Mouse (Mus musculus): Measurements from ENCODE around the gene Nfkb1. TPM values are rescaled to one million over a fixed set of nuclear protein-coding genes. Genes with fewer than 3 reads are reported as not detected.

Gene Nfkb1
- polyA plus RNA-seq, 1 experiment from 2014 or later: 9.4 TPM

GRCm38 (mm10) chr3:135605474-135605873 lies 85.9 kb downstream of the Nfkb1 start:
- DNase-seq (ENCODE audit: low spot score): no peak

DNA sequence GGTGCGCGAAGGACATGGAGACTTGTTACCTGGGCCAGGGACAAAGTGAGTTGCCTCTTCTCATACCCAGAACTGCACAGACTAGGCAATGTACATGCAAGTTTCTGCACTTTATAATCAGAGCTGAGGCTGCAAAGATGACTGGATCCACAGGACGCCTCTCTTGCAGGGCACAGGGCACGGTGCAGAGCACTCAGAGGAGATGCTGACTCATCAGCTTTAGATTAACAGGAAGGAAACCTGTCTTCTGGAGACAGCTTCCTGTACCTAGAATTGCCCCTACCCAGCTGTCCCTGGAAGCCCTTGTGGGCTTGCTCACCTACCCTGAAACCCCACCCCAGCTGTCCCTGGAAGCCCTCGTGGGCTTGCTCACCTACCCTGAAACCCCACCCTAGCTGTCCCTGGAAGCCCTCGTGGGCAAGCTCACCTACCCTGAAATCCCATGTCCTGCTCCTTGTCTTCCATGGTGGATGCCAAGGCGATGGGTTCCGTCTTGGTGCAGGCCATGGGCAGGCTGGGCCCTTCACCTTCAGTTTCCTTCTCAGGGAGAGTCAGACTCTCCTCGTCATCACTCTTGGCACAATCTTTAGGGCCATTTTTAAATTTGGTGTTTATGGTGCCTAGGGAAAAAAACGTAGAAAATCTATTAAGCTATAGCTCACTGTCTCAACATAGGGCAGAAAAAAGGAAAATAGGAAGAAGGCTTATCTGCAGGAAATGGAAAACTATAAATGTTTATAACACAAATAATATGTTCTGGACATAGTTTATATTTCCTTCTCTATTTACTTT lies 86.5 kb downstream of the Nfkb1 start:
- WGBS: 88% methylated on average over 10 of the region's 10 CpGs
- peaks cover 71% of the 10 kb centered on the region for H3K36me3 ChIP-seq

More at GRCm38 (mm10) chr3:135605474-135605873, 85.9 kb downstream of the Nfkb1 start:
- Histone ChIP-seq H3K27ac (no peak overlapping the region), H3K27me3 (ENCODE audit: insufficient read depth, poor library complexity, severe bottlenecking) (no peaks in the 10 kb centered on the region), H3K9me3 (no peaks in the 10 kb centered on the region), H3K36me3 (peaks cover 67% of the 10 kb centered on the region), H3K4me1 (replicated peaks) (no peaks in the 10 kb centered on the region), H3K4me3 (no peak overlapping the region)
- 90% methylated on average over 4 of the region's 4 CpGs for WGBS

GRCm38 (mm10) chr3:135602731-135603130 lies 88.6 kb downstream of the Nfkb1 start:
- Histone ChIP-seq H3K27ac (no peak overlapping the region), H3K9me3 (no peaks in the 10 kb centered on the region), H3K4me1 (replicated peaks) (no peaks in the 10 kb centered on the region), H3K4me3 (no peak overlapping the region), H3K36me3 (peaks cover 57% of the 10 kb centered on the region), H3K27me3 (ENCODE audit: insufficient read depth, poor library complexity, severe bottlenecking) (no peaks in the 10 kb centered on the region)
- no peak for DNase-seq (ENCODE audit: low spot score)
- 79% methylated on average over 10 of the region's 10 CpGs for WGBS

More for the DNA sequence above, 86.5 kb downstream of the Nfkb1 start:
- Histone ChIP-seq H3K4me1 (replicated peaks) (no peaks in the 10 kb centered on the region), H3K27me3 (ENCODE audit: insufficient read depth, poor library complexity, severe bottlenecking) (no peaks in the 10 kb centered on the region), H3K9me3 (no peaks in the 10 kb centered on the region), H3K27ac (no peak overlapping the region), H3K4me3 (no peak overlapping the region)
- DNase-seq (ENCODE audit: low spot score): no peak

GRCm38 (mm10) chr3:135598355-135598754 lies 93.0 kb downstream of the Nfkb1 start:
- no peak for DNase-seq (ENCODE audit: low spot score)
- no peaks in the 10 kb centered on the region for H3K9me3 ChIP-seq

GRCm38 (mm10) chr3:135597014-135597413 lies 94.3 kb downstream of the Nfkb1 start:
- no peak for DNase-seq (ENCODE audit: low spot score)
- H3K4me3 ChIP-seq: no peak overlapping the region
- peaks cover 49% of the 10 kb centered on the region for H3K36me3 ChIP-seq
- H3K4me1 ChIP-seq (replicated peaks): no peaks in the 10 kb centered on the region
- peak overlapping the region; percentile 1; the same call in 1 of the 2 replicates for H3K27ac ChIP-seq
- no peaks in the 10 kb centered on the region for H3K9me3 ChIP-seq
- H3K27me3 ChIP-seq (ENCODE audit: insufficient read depth, poor library complexity, severe bottlenecking): no peaks in the 10 kb centered on the region
- 57% methylated on average over 4 of the region's 4 CpGs for WGBS

More at GRCm38 (mm10) chr3:135598355-135598754, 93.0 kb downstream of the Nfkb1 start:
- 81% methylated on average over 3 of the region's 3 CpGs for WGBS
- Histone ChIP-seq H3K36me3 (peaks cover 49% of the 10 kb centered on the region), H3K27me3 (ENCODE audit: insufficient read depth, poor library complexity, severe bottlenecking) (no peaks in the 10 kb centered on the region), H3K4me3 (no peak overlapping the region), H3K4me1 (replicated peaks) (no peaks in the 10 kb centered on the region), H3K27ac (no peak overlapping the region)

GRCm38 (mm10) chr3:135594238-135594917 lies 97.0 kb downstream of the Nfkb1 start:
- 82% methylated on average over 21 of the region's 21 CpGs for WGBS

GRCm38 (mm10) chr3:135592011-135592410 lies 99.3 kb downstream of the Nfkb1 start:
- no peak overlapping the region for H3K4me3 ChIP-seq
- H3K36me3 ChIP-seq: peaks cover 78% of the 10 kb centered on the region
- H3K4me1 ChIP-seq (replicated peaks): no peaks in the 10 kb centered on the region
- H3K27me3 ChIP-seq (ENCODE audit: insufficient read depth, poor library complexity, severe bottlenecking): no peaks in the 10 kb centered on the region
- no peaks in the 10 kb centered on the region for H3K9me3 ChIP-seq
- WGBS: 93% methylated on average over 4 of the region's 4 CpGs
- DNase-seq (ENCODE audit: low spot score): no peak
- no peak overlapping the region for H3K27ac ChIP-seq

More at GRCm38 (mm10) chr3:135594238-135594917, 97.0 kb downstream of the Nfkb1 start:
- H3K4me1 ChIP-seq (replicated peaks): no peaks in the 10 kb centered on the region
- no peak overlapping the region for H3K27ac ChIP-seq
- no peak overlapping the region for H3K4me3 ChIP-seq
- H3K36me3 ChIP-seq: peaks cover 56% of the 10 kb centered on the region
- no peaks in the 10 kb centered on the region for H3K9me3 ChIP-seq
- H3K27me3 ChIP-seq (ENCODE audit: insufficient read depth, poor library complexity, severe bottlenecking): no peaks in the 10 kb centered on the region
- no peak for DNase-seq (ENCODE audit: low spot score)

- H3K36me3 ChIP-seq: peaks cover 84% of the 10 kb centered on the region
Measured at GRCm38 (mm10) chr3:135591376-135591775, 100.0 kb downstream of the Nfkb1 start.

GRCm38 (mm10) chr3:135590471-135590870 lies 100.9 kb downstream of the Nfkb1 start:
- Histone ChIP-seq H3K27me3 (ENCODE audit: insufficient read depth, poor library complexity, severe bottlenecking) (no peaks in the 10 kb centered on the region), H3K9me3 (no peaks in the 10 kb centered on the region), H3K4me1 (replicated peaks) (0 out of 2 replicates have a peak, but pooled peaks cover 4% of the 10 kb centered on the region), H3K4me3 (no peak overlapping the region), H3K36me3 (peaks cover 89% of the 10 kb centered on the region), H3K27ac (no peak overlapping the region)
- 86% methylated on average over 4 of the region's 4 CpGs for WGBS
- no peak for DNase-seq (ENCODE audit: low spot score)

More at GRCm38 (mm10) chr3:135591376-135591775, 100.0 kb downstream of the Nfkb1 start:
- Histone ChIP-seq H3K27ac (no peak overlapping the region), H3K27me3 (ENCODE audit: insufficient read depth, poor library complexity, severe bottlenecking) (no peaks in the 10 kb centered on the region), H3K4me3 (no peak overlapping the region), H3K9me3 (no peaks in the 10 kb centered on the region), H3K4me1 (replicated peaks) (no peaks in the 10 kb centered on the region)
- no peak for DNase-seq (ENCODE audit: low spot score)
- 85% methylated on average over 5 of the region's 5 CpGs for WGBS

DNA sequence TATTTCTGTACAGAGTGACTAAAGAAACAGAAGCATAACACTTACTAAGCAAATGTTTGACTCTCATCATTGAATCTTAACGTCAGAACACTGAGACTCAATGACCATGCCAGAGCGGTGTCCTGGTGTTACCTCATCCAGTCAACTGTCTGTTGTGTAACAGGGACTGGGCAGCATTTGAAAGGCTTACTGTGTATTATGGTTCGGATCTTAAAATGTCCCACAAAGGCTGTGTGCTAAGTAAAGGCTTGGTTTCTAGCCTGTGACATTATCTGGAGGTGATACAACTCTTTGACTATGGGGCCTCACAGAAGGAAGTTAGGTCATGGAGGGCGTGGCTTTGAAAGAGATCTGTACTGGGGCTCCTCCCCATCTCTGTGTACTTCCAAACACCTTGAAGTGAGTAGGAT lies 104.9 kb downstream of the Nfkb1 start:
- DNase-seq (ENCODE audit: low spot score): no peak
- Histone ChIP-seq H3K4me1 (replicated peaks) (peaks cover 14% of the 10 kb centered on the region), H3K36me3 (peaks cover 68% of the 10 kb centered on the region), H3K27me3 (ENCODE audit: insufficient read depth, poor library complexity, severe bottlenecking) (no peaks in the 10 kb centered on the region), H3K4me3 (no peak overlapping the region), H3K9me3 (no peaks in the 10 kb centered on the region), H3K27ac (no peak overlapping the region)
- WGBS: 91% methylated on average over 4 of the region's 4 CpGs

DNA sequence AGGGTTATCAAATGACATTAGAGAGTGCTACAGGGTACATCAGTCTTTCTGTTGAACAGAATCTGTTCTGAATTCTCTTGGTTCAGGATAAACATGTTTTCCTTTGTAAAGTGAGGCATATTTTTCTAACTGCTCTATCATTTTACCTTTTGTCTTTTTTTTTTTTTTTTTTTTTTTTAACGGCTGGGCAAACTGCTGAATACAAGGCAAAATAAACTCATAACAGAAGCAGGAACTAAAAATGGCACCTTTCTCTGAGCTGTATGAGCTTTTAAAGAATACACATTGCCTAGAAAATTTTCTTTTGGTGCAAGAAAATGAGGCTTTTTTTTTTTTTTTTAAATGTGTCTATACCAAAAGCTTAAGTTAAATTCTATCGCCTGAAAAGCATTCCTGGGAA lies 105.3 kb downstream of the Nfkb1 start:
- 90% methylated on average over 2 of the region's 2 CpGs for WGBS
- no peaks in the 10 kb centered on the region for H3K27me3 ChIP-seq (ENCODE audit: insufficient read depth, poor library complexity, severe bottlenecking)
- peaks cover 64% of the 10 kb centered on the region for H3K36me3 ChIP-seq
- H3K4me3 ChIP-seq: no peak overlapping the region
- H3K27ac ChIP-seq: peak overlapping the region; percentile 67; the same call in 1 of the 2 replicates
- peaks cover 17% of the 10 kb centered on the region for H3K4me1 ChIP-seq (replicated peaks)
- DNase-seq (ENCODE audit: low spot score): no peak
- no peaks in the 10 kb centered on the region for H3K9me3 ChIP-seq

DNA sequence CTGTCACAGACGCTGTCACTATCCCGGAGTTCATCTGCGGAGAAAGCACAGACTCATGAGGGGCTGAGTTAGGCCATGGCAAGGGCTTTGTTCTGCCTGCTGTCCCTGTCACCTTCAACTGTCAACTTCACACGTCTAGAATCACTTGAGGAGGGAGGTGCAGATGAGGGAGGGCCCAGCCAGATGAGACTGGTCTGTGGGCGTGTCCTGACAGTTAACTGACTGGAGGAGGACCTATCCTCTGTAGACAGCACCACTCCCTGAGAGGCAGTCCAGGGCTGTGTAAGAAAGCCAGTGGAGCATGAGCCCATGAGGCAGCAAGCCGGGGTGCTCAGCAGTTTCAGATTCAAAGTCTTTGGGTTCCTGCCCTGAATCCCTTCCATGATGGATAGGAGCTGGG lies 105.9 kb downstream of the Nfkb1 start:
- DNase-seq (ENCODE audit: low spot score): peak; percentile 24
- 54% methylated on average over 6 of the region's 6 CpGs for WGBS
- H3K27ac ChIP-seq: peak overlapping the region; percentile 67; the same call in 1 of the 2 replicates

GRCm38 (mm10) chr3:135582246-135582645 lies 109.1 kb downstream of the Nfkb1 start:
- no peak for DNase-seq (ENCODE audit: low spot score)
- no peak overlapping the region for H3K4me3 ChIP-seq
- H3K27ac ChIP-seq: 0 out of 2 replicates have a peak overlapping the region, but pooled peaks have one; percentile 74
- H3K4me1 ChIP-seq (replicated peaks): peaks cover 21% of the 10 kb centered on the region
- 91% methylated on average over 7 of the region's 7 CpGs for WGBS
- H3K9me3 ChIP-seq: no peaks in the 10 kb centered on the region
- H3K36me3 ChIP-seq: peaks cover 27% of the 10 kb centered on the region
- no peaks in the 10 kb centered on the region for H3K27me3 ChIP-seq (ENCODE audit: insufficient read depth, poor library complexity, severe bottlenecking)

More for the DNA sequence above, 105.9 kb downstream of the Nfkb1 start:
- peaks cover 17% of the 10 kb centered on the region for H3K4me1 ChIP-seq (replicated peaks)
- H3K9me3 ChIP-seq: no peaks in the 10 kb centered on the region
- H3K27me3 ChIP-seq (ENCODE audit: insufficient read depth, poor library complexity, severe bottlenecking): no peaks in the 10 kb centered on the region
- peaks cover 58% of the 10 kb centered on the region for H3K36me3 ChIP-seq
- H3K4me3 ChIP-seq: no peak overlapping the region

All from hindbrain, embryonic 10.5 days (tissue).